Mouse (Mus musculus): ENCODE results near the gene Grid1. TPM values are rescaled to one million over a fixed set of nuclear protein-coding genes. Genes with fewer than 3 reads are reported as not detected.
A peak's percentile ranks its signal among the peaks of the same experiment; 100 is the strongest.

Gene Grid1
- polyA plus RNA-seq, 1 experiment from 2014 or later: 0.51 TPM

DNA sequence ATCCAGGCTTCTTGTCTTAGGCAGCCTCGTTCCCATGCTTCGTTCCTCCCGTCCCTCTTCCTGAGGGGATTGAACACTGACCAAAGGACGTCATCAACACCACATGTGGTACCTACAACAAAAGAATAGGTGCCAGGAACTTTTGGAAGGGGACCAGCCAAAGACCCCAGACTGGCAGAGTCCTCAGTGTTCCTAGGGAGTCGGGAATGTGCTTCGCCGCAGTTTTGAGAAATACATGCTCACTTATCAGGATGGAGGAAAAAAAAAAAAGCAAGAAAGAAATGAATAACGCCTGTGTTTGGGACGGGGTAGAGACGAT is 8.5 kb upstream of the Grid1 start:
- H3K36me3 ChIP-seq: no peaks in the 10 kb centered on the region
- peaks cover 5% of the 10 kb centered on the region; the same call in 1 of the 2 replicates for H3K4me1 ChIP-seq
- ATAC-seq (ENCODE audit: insufficient number of reproducible peaks, low FRiP score, low TSS enrichment, low read depth): no peak
- H3K4me2 ChIP-seq: no peak overlapping the region
- 54% methylated on average over 10 of the region's 10 CpGs for WGBS
- no peaks in the 10 kb centered on the region for H3K9me3 ChIP-seq
- peaks cover 40% of the 10 kb centered on the region for H3K27me3 ChIP-seq
- no peak overlapping the region for H3K9ac ChIP-seq
- H3K27ac ChIP-seq: no peak overlapping the region
- H3K4me3 ChIP-seq: no peak overlapping the region

DNA sequence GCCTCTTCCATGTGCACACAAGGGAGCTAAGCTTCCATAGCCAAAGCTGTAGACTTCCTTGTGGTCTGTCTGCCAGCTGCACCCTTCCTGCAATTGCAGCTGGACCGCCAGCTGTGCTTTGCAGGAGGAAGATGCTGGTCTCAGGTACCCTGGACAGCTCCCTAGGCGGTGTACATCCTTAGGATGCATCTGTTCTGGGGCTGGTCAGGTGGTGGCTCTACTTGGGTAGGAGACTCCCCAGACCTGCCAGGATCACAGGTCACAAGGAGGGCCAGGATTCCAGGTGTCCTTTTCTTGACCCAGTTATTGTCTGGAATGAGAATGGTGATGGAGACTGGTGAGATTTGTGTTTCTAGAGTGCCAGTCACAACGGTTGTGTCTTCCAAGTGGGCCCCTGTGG is 3.6 kb upstream of the Grid1 start:
- no peak overlapping the region for H3K4me3 ChIP-seq
- H3K4me2 ChIP-seq: no peak overlapping the region
- H3K36me3 ChIP-seq: no peaks in the 10 kb centered on the region
- H3K9me3 ChIP-seq: no peaks in the 10 kb centered on the region
- no peak overlapping the region for H3K27ac ChIP-seq
- H3K27me3 ChIP-seq: peaks cover 78% of the 10 kb centered on the region
- ATAC-seq (ENCODE audit: insufficient number of reproducible peaks, low FRiP score, low TSS enrichment, low read depth): no peak
- WGBS: 32% methylated on average over 3 of the region's 3 CpGs
- no peak overlapping the region for H3K9ac ChIP-seq
- H3K4me1 ChIP-seq: peaks cover 26% of the 10 kb centered on the region

DNA sequence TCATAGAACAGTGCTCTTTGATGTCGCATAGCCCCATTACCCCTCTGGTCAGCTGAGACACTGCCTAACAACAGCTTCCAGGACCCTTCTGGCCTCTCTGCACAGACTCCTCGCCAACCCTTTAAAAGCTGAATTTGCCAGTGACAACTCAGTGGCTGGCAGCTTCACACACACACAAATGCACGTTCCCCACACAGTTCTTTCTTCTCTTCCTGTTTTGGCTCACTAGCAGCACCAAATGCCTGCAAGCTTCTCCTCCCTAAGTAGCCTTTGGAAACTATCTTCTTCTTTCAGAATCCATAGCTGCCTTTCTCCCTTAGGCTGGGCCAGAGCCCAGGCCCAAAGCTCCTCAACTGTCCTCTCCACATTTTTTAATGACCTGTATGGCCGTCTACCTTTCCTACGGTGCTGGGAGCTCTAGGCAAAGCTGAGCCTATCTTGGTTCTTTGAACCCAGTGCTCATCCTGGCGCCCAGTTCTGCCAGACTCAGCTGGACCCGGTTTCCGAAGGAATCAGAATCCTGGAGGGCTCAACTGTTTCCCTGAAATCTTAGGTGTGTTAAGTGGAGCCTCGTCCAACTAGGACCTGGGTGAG is 1.4 kb upstream of the Grid1 start:
- H3K27me3 ChIP-seq: peaks cover 92% of the 10 kb centered on the region
- no peak overlapping the region for H3K4me2 ChIP-seq
- H3K36me3 ChIP-seq: no peaks in the 10 kb centered on the region
- peaks cover 35% of the 10 kb centered on the region for H3K4me1 ChIP-seq
- peak overlapping the region; percentile 53; the same call in 1 of the 2 replicates for H3K4me3 ChIP-seq
- H3K27ac ChIP-seq: no peak overlapping the region
- H3K9me3 ChIP-seq: no peaks in the 10 kb centered on the region
- no peak overlapping the region for H3K9ac ChIP-seq
- no peak for ATAC-seq (ENCODE audit: insufficient number of reproducible peaks, low FRiP score, low TSS enrichment, low read depth)
- 3% methylated on average over 9 of the region's 9 CpGs for WGBS

- Histone ChIP-seq H3K9ac (peak overlapping the region; percentile 31; the same call in 1 of the 2 replicates), H3K4me1 (peaks cover 35% of the 10 kb centered on the region), H3K9me3 (no peaks in the 10 kb centered on the region), H3K36me3 (no peaks in the 10 kb centered on the region), H3K4me2 (peak overlapping the region; percentile 92), H3K27me3 (peaks cover 98% of the 10 kb centered on the region), H3K27ac (no peak overlapping the region), H3K4me3 (peak overlapping the region; percentile 53)
- 1% methylated on average over 57 of the region's 85 CpGs for WGBS
- peak; percentile 52 for ATAC-seq (ENCODE audit: insufficient number of reproducible peaks, low FRiP score, low TSS enrichment, low read depth)
Measured at GRCm38 (mm10) chr14:34819121-34819918, 588 bp upstream of the Grid1 start.

DNA sequence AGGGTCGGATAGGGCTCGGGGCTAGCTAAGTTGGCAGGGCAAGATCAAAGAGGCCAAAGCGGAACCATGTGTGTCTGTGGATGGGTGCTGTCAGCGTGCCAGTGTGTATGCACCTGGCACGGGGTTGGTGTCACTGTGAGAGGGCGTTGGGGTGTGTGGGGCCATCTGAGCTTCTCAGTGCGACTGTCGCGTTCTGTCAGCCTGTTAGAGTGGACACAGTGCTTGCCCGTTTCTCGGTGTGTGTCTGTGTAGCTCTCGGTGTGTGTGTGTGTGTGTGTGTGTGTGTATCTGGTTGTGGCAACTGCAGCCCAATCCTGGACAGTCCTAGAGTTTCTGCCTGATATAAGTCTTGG is 721 bp downstream of the Grid1 start:
- Histone ChIP-seq H3K9ac (0 out of 2 replicates have a peak overlapping the region, but pooled peaks have one; percentile 31), H3K9me3 (no peaks in the 10 kb centered on the region), H3K27me3 (peaks cover 96% of the 10 kb centered on the region), H3K4me3 (peak overlapping the region; percentile 53), H3K27ac (no peak overlapping the region), H3K4me1 (peaks cover 35% of the 10 kb centered on the region), H3K36me3 (no peaks in the 10 kb centered on the region), H3K4me2 (peak overlapping the region; percentile 92)
- WGBS: 2% methylated on average over 12 of the region's 12 CpGs
- ATAC-seq (ENCODE audit: insufficient number of reproducible peaks, low FRiP score, low TSS enrichment, low read depth): no peak

DNA sequence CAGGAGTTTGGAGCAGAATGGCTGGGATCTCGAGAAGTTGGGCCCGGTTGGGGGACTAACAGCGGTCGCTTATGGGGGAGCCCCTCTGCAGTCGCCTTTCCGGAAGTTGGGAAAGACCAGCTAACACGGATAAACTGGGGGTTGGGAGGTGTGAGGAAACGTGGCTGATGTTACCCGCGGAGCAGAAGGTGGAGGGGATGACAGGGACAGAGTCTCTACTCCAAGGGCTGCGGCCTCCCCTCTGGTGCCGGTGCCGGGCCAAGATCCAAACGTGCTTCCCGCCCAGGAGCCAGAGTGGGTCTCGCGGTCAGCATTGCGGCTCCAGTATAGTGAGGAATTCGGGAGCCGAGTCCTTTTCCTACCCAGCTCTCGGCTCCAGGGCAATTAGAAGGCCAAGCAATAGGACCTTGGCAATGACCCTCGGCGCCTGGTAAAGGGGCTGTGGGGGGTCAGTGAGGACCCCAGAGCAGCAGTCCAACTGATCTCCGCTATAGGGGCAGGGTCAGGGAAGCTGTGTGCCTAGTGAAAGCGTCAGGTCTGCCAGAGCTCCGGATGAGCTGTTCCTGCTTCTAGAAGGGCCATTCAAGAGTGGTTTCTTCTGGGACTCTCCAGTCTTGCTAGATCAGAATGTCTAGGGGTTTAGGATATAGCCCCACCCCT is 1.4 kb downstream of the Grid1 start:
- no peak for ATAC-seq (ENCODE audit: insufficient number of reproducible peaks, low FRiP score, low TSS enrichment, low read depth)
- H3K27ac ChIP-seq: no peak overlapping the region
- no peaks in the 10 kb centered on the region for H3K9me3 ChIP-seq
- peaks cover 90% of the 10 kb centered on the region for H3K27me3 ChIP-seq
- peaks cover 35% of the 10 kb centered on the region for H3K4me1 ChIP-seq
- peak overlapping the region; percentile 53 for H3K4me3 ChIP-seq
- H3K36me3 ChIP-seq: no peaks in the 10 kb centered on the region
- H3K4me2 ChIP-seq: peak overlapping the region; percentile 92
- H3K9ac ChIP-seq: no peak overlapping the region
- 2% methylated on average over 26 of the region's 26 CpGs for WGBS

GRCm38 (mm10) chr14:34823136-34823535 is 3.2 kb downstream of the Grid1 start:
- Histone ChIP-seq H3K4me1 (peaks cover 35% of the 10 kb centered on the region), H3K4me2 (peak overlapping the region; percentile 31), H3K9ac (no peak overlapping the region), H3K27me3 (peaks cover 71% of the 10 kb centered on the region), H3K27ac (no peak overlapping the region), H3K4me3 (peak overlapping the region; percentile 16; the same call in 1 of the 2 replicates), H3K9me3 (no peaks in the 10 kb centered on the region), H3K36me3 (no peaks in the 10 kb centered on the region)
- no peak for ATAC-seq (ENCODE audit: insufficient number of reproducible peaks, low FRiP score, low TSS enrichment, low read depth)
- WGBS: 3% methylated on average over 17 of the region's 17 CpGs

DNA sequence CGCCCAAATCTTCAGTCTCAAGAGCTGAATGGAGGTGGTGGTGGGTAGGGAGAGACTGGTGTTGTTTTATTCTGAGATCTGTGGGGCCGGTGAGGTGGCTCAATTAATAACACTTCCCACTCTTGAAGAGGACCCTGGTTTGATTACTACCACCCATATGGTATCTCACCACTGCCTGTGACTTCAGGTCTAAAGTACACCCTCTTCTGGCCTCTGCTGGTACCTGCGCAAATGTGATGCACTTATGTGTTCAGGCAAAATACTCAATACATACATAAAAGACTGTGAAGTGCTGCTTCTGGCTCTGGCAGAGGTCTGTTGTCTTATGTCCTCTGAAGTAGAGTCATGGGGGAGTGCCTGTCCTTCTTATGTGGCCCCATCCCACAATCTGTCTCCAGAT is 4.3 kb downstream of the Grid1 start:
- Histone ChIP-seq H3K4me1 (peaks cover 29% of the 10 kb centered on the region), H3K9ac (no peak overlapping the region), H3K27ac (no peak overlapping the region), H3K4me3 (no peak overlapping the region), H3K4me2 (no peak overlapping the region), H3K27me3 (peaks cover 60% of the 10 kb centered on the region), H3K36me3 (no peaks in the 10 kb centered on the region), H3K9me3 (no peaks in the 10 kb centered on the region)
- no peak for ATAC-seq (ENCODE audit: insufficient number of reproducible peaks, low FRiP score, low TSS enrichment, low read depth)
- WGBS: 72% methylated on average over 3 of the region's 3 CpGs

DNA sequence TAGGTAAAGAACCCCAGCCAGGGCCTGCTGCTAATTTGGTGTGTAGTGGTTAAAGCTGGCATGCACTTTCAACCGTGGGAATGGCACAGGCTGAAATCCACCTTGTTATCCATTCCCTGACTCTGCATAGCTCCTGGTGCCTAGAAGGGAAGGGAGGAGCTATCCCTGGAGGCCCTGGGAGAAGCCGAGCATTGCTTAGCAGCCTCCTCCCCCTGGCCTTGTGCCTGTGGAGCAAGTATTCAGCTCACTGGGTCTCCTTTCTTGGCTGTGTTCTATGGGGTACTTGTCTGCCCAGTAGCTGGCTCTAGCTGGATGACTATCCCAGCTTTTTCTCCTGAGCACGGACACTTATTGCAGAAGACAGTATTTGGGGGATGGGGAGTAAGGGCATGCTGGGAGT is 6.0 kb downstream of the Grid1 start:
- 25% methylated on average over 3 of the region's 3 CpGs for WGBS
- no peaks in the 10 kb centered on the region for H3K36me3 ChIP-seq
- peaks cover 43% of the 10 kb centered on the region for H3K27me3 ChIP-seq

GRCm38 (mm10) chr14:34829831-34830230 is 9.9 kb downstream of the Grid1 start:
- no peak overlapping the region for H3K9ac ChIP-seq
- H3K4me1 ChIP-seq: no peaks in the 10 kb centered on the region
- no peak overlapping the region for H3K4me3 ChIP-seq
- no peak overlapping the region for H3K4me2 ChIP-seq
- H3K27me3 ChIP-seq: 0 out of 2 replicates have a peak, but pooled peaks cover 4% of the 10 kb centered on the region
- no peak for ATAC-seq (ENCODE audit: insufficient number of reproducible peaks, low FRiP score, low TSS enrichment, low read depth)
- H3K36me3 ChIP-seq: no peaks in the 10 kb centered on the region
- no peak overlapping the region for H3K27ac ChIP-seq
- H3K9me3 ChIP-seq: no peaks in the 10 kb centered on the region
- WGBS: 63% methylated on average over 6 of the region's 6 CpGs

More for the DNA sequence above, 6.0 kb downstream of the Grid1 start:
- no peak for ATAC-seq (ENCODE audit: insufficient number of reproducible peaks, low FRiP score, low TSS enrichment, low read depth)
- Histone ChIP-seq H3K4me3 (no peak overlapping the region), H3K9me3 (no peaks in the 10 kb centered on the region), H3K27ac (no peak overlapping the region), H3K4me2 (no peak overlapping the region), H3K4me1 (peaks cover 14% of the 10 kb centered on the region), H3K9ac (no peak overlapping the region)

GRCm38 (mm10) chr14:34837145-34837544 is 17.2 kb downstream of the Grid1 start:
- no peaks in the 10 kb centered on the region for H3K4me1 ChIP-seq
- no peak overlapping the region for H3K9ac ChIP-seq
- H3K9me3 ChIP-seq: no peaks in the 10 kb centered on the region
- no peak for ATAC-seq (ENCODE audit: insufficient number of reproducible peaks, low FRiP score, low TSS enrichment, low read depth)
- WGBS: 80% methylated on average over 3 of the region's 3 CpGs
- no peak overlapping the region for H3K4me2 ChIP-seq
- no peak overlapping the region for H3K27ac ChIP-seq
- no peaks in the 10 kb centered on the region for H3K27me3 ChIP-seq
- no peak overlapping the region for H3K4me3 ChIP-seq
- no peaks in the 10 kb centered on the region for H3K36me3 ChIP-seq

- 56% methylated on average over 6 of the region's 6 CpGs for WGBS
- ATAC-seq (ENCODE audit: insufficient number of reproducible peaks, low FRiP score, low TSS enrichment, low read depth): no peak
- H3K36me3 ChIP-seq: no peaks in the 10 kb centered on the region
- H3K4me2 ChIP-seq: no peak overlapping the region
- no peaks in the 10 kb centered on the region for H3K4me1 ChIP-seq
- no peak overlapping the region for H3K4me3 ChIP-seq
- no peak overlapping the region for H3K27ac ChIP-seq
- H3K27me3 ChIP-seq: no peaks in the 10 kb centered on the region
- no peaks in the 10 kb centered on the region for H3K9me3 ChIP-seq
- no peak overlapping the region for H3K9ac ChIP-seq
Measured at GRCm38 (mm10) chr14:34838999-34839398, 19.1 kb downstream of the Grid1 start.
